Mouse (Mus musculus) cerebellum, adult 11 months (tissue): ENCODE data around the gene Ehd2.

Experiments
- DNase-seq: peaks from one replicate; pipeline ENCODE4 v3.0.0; 2022

The Ehd2 gene

DNA sequence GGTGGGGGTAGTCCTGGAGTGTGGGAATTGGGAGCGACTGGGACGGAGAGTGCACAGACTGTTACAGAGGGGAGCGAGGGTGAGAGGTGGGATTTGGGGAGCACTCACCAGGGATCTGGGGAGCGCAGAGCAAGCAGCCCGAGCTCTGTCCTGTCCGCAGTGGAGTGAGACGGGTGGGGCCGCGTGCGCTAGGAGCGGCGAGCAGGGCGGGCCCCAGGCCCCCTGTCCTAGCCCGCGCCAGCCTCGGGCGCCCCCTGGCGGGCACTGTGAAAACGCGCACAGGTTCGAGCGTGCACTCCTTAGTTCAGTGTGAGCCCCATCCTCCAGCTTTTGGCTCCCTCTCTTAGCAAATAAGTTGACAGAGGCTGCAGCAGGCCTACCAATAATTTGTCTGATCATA lies at the start of gene Ehd2:
TSS of gene Ehd2 (minus strand) at position 256 of the 400 bp plus-strand sequence.
- DNase-seq = peak; percentile 65

DNA sequence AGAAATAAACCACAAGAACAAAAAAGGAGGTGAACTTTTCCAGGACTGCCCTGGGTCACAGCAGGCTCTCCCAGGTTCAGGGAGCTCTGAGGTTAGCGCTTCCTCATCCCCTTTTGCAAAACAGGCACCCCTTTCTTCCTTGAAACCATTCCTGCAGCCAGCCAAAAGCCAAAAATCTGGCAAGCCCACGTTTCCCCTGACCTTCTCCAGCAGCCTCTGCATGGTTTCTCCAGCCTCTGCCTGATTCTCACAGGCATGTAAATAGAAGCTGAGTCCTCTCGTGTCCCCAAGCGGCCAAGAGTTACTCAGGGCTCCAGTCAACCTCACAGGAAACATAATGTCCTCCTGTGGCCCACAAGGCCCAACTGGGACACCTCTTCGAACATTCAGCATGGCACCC lies 48.0 kb upstream of the Ehd2 start:
- no peak for DNase-seq

DNA sequence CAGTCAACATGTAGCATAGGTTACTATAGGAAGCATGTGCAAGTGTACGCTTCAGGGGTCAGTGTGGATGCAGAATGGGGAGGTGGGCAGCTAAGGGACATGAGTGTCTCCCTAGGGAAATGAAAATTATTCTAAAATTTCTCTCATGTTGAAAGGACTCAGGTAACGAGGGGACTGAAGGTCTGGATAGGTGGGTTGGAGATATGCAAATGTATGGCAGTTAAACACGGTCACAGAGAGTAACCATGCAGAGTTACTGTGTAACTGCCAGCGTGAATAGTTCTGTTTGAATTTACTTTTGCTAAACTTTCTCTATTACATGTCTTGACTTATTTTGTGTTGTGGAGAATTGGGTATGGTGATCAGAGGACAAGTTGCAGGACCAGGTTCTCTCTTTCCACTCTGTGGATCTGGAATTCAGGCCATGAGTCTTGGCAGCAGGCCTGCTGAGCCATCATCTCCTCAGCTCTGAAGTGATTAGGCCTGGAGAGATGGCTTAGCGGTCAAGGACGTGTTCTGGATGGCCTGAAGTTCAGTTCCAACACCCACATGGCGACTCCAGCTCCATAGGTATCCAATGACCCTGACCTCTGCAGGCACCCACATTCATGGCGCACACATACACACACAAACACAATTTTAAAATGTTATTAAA lies 47.3 kb upstream of the Ehd2 start:
- peak; percentile 45 for DNase-seq

DNA sequence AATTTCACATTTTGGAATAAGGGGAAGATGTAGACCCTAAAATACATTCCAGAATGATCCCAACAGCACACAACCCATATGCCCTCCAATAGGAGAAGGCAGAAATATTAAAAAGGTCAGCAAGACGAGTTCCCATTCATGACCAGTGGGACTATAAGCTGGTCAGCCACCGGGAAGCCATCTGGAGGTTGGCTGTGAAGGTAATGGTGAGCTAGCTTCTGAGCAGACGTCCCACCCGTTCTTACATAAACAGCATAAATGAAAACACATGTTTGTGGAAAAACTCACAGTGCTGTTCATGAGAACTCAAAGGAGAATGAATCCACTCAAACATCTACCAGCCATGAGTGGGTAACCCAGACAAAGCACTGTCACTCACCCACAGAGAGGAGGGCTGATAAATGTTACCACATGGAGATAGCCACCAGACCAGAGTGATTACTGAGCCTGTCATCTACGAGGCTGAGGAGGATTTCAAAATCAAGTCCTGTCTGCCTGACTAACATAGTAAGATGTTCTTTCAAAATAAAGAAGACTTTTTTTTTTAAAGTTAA lies 46.4 kb upstream of the Ehd2 start:
- no peak for DNase-seq

DNA sequence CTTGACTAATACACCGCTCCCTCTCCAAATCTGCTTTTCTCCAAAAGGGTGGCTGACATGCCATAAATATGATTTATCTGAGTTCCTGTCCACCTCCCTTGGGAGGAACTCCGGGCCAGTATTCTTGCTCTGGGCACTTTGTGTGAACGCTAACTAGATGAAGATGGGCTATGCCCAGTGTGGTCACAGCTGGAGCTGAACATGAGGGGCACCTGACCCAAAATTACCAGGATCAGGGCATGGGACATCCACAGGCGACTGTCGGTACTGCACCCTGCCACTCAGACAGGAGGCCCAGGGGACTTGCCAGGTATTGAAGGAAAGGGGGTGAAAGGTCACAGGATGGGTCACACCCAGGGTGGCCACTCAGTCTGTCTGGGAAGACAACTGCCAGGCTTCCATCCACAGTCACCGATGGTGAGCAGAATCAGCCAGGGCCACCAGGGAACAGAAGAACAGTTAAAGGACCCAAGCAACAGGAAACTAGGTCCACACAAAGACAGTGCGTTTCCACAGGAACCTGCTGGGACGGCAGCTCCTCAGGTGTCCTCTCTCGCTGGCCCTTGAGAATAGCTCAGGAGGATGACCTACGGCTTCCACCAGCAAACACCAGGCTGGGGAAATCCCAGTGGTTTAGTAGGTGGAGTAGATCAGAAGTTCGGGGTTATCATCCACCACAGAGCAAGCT lies 45.4 kb upstream of the Ehd2 start:
- no peak for DNase-seq

DNA sequence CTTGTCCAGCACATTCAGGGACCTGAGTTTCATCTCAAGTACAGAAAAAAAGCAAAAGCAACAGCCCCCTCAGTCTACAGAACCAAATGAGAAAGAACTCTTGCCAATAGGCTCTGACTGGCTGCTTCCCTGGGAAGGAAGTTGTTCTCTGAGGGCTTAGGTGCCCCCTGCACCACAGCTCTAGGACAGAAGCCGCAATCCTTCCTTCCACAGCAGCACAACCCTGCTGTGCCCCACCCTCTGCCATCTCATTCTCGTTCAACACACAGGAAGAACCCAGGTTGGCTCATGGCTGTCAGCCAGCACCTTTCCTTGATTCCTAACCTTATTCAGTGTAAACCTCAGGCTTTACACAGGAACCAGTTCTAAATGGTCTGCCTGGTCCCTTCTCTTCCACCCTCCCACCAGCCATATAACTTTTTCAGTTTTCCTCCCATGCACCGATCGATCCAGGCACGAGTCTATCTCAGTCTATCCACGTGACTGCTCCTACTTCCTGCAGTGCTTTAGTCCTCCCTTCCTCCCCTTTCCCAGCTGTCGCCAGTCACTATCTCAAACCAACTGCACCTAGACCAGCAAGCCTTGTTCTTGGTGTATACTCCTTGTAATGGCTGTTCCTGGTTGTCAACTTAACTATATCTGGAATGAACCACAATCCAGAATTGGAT lies 44.2 kb upstream of the Ehd2 start:
- DNase-seq = no peak

DNA sequence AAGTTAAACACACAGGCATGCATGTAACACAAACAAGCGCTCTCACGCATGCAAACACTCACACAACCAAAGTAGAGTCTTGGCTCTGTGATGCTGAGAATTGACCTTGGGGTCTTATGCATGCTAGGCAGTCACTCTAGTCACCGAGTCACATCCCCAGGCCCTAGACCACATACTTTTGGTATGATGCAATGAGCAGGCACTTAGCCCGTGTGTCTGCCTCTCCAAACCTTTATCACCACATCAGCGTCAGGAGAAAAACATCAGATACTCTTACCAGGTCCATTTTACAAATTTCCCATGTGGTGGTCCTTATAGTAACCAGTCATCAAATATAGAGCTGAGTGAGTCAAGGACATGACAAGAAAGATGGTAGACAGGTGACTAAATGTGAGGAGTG lies 43.3 kb upstream of the Ehd2 start:
- no peak for DNase-seq

DNA sequence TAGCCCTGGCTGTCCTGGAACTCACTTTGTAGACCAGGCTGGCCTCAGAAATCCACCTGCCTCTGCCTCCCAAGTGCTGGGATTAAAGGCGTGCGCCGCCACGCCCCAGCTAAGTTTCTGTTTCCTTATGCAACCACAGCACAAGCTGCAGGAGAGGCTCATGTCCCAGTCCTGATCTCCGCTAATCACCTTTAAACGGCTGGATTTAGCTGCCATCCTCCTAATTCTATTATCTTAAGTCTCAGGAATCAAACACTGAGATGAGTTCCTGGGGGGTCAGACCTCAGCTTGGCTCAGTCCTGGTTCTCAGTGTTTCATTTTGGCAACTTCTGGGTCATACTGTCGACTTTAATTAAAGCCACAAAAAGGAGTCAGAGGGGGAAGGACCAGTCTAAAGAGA lies 42.3 kb upstream of the Ehd2 start:
- no peak for DNase-seq

DNA sequence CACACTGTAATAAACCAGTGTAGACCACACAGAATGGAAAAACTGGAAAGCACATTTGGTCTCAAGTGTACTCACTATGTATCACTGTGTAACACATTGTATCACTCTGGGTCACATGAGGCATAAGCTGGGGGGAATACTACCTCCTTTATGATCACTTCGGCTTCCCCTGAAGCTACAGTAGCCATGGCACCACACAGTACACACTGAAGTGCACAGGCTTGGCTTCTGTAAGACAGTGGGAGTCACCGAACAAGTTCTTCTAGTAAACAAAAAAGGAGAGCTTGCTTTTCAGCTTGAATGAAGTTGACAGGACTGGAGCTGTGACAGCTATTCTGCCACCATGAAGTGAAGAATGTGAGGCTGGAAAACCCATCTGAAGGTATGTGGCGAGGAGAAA lies 37.7 kb upstream of the Ehd2 start:
- DNase-seq = no peak

DNA sequence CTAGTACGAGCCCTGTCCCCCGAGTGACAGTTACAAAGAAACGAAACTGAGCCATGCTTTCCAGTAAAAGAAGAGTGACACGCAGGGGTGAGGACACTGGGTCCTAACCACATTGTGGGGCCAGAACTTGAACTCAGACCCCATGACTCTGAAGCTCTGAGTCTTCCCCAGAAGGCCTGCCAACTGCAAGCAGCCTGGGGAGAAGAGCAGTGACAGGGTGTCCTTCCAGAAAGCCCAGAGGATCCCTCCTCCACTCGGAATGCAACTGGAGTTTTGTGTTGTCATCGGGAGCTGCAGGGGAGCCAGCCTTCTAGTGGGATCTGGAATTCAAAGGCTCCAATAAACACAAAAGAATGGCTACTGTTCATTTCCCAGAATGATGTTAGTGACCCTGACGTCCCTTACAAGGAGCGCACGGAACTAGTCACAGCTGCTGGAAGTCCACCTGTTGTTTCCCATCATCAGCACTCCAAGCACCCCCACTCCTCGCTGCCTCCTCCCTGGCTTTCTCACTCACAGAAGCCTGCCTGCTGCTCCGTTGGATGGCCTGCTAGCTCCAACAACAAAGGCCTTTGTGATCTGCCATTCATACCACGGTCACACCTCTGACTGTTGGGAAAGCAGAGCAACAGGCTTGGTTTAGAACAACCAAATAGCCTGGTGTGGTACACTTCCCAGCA lies 37.0 kb upstream of the Ehd2 start:
- DNase-seq = no peak

DNA sequence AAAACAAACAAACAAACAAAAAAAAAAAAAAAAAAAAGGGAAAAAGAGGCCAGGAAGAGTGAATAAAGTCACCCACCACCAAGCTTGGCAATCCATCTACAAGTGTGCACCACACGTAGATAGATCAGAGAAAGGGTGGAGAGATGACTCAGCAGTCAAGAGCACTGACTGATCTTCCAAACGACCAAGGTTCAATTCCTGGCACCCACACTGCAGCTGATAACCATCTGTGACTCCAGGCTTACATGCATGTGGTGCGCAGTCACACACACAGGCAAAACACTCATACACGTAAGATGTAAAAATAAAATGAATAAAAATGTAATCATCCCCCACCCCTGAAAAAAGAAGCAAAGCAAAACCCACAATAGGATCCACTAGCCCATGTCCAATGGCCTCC lies 35.7 kb upstream of the Ehd2 start:
- DNase-seq = no peak

DNA sequence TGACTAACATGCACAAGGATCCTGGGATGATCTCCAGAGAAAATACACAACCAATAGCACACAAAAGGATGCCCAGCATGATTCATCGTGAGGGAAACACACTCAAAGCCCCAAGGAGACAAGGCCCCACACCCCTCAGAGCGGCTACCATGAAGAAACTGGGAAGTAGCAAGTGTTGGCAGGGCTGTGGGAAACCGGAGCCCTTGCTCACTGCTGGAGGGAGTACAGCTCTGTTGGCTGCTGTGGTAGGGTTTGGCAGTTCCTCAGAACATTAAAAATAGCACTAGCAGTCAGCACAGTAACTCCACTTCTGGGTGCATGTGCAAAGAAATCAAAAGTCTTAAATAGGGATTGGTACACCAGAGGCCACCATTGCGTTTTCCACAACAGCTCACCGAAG lies 34.8 kb upstream of the Ehd2 start:
- no peak for DNase-seq

DNA sequence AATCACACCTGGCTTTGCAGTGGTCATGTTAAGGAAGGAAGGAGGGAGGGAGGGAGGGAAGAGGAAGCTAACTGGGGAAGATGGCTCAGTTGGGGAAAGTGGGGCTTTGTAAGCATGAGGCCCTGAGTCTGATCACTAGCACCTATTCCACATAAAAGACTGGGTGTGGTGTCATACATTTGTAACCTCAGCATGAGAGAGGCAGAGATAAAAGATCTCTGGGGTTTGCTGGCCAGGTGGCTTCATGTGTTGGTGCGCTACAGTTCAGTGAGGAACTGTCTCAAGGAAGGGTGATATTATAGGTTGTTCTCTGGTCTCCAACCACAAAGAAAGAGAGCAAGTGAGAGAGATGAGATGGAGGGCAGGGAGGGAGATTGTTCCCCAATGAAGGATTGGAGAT lies 34.3 kb upstream of the Ehd2 start:
- no peak for DNase-seq

DNA sequence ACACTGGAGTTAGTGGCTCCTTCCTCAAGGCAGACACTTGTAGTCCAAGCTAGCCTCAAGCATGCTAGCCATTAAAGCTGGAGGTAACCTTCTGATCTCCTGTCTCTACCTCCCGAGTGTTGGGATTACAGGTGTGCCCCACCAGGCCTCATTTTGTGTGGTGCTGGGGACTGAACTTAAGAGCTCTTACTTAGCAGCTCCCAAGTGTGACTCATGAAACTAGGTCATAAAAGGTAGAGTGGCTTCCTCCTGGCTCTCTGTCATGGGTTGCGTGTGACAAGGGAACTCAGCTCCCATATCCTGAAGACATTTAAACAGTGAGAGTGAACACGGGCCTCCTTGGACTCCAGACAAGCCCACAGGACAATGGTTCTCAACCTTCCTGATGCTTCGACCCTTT lies 26.4 kb upstream of the Ehd2 start:
- no peak for DNase-seq

DNA sequence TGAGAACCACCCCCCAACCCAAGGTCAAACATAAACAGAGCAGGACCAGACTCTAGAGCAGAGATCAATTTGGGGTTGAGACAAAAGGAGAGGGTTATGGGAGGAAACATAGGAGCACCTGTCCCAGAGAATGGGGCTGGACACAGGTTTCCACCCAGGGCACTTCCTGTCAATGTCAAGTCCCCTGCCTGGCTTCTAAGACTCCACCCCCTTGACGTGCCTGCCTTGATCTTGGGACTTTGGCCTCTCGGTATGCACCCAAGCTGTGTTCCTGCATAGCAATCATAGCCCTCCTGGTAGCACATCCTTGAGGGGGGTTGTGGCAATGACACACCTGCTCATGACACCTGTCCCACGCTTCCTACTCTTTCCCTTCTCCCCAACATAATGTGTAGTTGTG lies 25.8 kb upstream of the Ehd2 start:
- DNase-seq = no peak

DNA sequence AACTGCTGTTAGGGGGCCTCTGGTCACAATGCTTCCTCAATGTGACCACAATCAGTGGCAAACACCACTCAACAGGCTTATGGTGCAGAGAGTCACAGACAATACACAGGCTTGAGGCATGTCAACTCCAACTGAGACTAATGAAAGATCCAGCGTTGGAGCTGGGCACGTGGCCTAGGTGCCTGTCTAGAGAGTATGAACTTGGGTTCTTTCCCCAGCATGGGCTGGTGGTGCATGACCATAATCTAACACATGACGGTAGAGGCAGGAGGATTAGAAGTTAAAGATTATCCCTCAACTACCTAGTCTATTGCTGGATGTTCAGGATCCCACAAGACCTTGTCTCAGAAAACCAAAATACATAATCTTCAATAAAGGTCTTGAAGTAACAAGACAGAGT lies 24.4 kb upstream of the Ehd2 start:
- DNase-seq = no peak

DNA sequence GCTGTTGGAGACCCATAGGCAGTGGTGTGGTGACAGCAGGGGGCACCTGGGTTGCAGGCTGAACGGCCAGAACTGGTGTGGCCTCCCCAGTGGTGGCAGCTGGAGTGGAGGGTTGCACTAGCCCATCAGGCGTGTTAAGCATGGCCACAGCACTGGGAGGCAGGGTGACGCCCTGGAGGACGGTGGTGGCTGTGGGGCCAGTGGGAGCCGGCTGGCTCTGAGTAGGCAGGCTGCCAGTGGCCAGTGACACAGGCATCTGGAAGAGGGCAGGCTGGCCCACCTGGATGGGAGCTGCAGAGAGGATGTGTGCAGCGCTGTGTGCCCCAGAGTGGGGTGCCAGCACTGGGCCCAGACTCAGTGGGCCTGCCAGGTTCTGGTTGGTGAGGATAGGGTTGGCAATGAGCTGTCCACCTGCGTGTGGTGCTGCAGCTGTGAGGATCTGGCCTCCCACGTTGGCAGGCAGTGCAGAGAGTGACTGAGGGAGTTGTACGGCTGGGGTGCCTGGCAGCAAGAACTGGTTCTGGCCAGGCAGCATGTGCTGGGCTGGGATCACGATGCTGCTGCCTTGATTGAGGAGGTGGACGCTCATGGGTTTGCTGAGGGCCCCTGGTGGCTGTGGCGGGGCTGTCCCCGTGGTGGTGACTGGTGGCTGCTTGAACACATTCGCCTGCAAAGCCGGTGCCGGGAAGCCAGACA lies 20.4 kb upstream of the Ehd2 start:
- no peak for DNase-seq

DNA sequence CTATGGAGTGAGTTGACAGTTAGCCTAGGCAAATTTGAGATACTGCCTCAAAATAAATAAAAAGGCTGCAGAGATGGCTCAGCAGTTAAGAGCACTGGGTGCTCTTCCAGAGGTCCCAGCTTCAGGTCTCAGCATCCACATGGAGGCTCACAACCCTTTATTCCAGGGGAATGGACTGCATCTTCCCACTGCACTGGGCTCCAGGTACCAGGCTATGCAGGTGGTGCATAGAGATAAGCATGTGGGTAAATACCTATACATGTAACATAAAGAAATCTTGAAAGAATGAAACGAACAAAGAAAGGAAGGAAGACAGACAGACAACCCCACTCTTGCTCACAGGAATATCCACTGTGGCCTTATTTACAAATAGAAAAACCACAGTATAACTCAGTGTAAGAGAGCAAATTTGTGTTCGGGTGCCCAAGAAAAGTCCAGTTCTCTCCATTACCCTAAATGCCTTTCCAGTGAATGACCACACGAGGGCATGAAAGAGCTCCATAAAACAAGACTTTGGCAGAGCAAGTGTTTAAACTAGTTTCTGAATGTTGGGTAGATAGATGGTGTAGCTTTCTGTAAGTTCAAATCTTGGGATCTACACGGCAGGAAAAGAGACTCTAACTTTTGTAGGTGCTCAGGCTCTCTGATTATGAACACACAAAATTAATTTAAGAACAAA lies 15.5 kb upstream of the Ehd2 start:
- DNase-seq = no peak

DNA sequence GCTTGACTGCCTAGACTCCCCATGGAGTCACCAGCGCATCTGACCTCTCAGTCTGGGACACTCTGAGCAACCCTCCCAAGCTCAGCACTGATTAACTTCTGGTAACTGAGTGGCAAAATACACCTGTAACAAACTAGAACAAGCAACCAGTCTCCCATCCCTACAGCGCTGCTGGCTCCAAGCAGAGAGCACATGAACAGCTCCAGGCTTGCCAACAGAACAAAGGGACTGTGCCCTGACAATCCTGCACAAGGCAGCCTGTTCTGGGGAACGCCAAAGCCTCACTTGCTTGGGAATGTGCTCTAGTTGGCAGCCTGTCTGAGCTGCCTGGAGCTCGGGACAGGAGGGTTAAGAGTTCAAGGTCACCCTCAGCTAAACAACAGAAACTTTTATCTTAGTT lies 14.2 kb upstream of the Ehd2 start:
- no peak for DNase-seq

DNA sequence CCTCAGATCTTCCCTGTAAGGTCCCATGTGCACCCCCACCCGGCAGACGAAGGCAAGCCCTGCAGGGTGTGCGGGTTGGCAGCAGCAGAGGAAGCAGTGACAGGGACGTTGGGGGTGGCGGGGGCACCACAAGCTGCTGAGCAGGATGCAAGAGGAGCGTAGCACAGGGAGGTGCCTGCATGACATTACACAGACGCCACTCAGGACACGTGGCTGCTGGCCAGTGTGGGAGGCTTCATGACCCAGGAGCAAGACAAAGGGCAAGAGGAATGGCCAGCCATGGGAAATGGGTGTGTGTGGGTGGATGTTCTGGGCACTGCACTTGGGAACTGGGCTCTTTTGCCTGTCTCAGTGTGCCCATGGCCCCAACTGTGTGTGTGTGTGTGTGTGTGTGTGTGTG lies 12.9 kb upstream of the Ehd2 start:
- no peak for DNase-seq

DNA sequence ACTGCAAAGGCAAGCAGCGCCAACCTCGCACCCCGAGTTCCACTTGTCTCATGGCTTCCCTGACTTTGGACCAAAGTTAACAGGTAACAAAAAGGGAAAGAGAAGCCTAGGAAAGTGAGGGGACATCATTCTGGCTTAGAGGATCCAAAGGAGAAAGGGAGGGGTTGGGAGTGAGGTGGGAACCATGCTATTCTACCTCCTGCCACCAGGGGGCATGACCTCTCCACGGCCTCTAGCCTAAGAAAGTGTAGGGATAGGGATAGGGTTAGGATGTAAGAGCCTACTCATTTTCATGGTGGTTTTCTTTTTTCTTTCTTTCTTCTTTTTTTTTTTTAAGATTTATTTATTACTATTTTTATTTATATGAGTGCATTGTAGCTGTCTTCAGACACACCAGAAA lies 8.5 kb upstream of the Ehd2 start:
- DNase-seq = peak; percentile 56

DNA sequence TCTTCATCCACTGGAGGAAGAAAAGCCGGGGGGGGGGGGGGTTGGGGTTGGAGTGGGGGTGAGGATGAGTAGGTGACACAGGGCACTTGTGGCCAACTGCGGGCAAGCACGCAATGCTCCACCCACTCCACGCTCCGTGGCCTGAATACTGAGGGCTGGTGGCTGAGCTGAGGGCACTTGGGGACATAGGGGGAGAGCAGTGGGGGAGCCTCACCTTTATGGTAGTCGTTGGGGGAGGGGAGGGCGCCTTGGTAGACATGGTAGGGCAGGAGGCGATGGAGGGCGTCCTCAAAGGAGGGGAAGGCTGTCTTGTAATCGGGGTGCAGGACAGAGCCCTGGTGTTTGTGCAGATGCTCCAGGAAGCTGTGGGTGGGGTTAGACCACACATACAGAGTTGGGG lies 8.1 kb upstream of the Ehd2 start:
- DNase-seq = no peak
